Mouse (Mus musculus): ENCODE results near the gene Zzz3. TPM values are rescaled to one million over a fixed set of nuclear protein-coding genes. Genes with fewer than 3 reads are reported as not detected.

Gene Zzz3
- polyA plus RNA-seq, 1 experiment, result 13.3 TPM

DNA sequence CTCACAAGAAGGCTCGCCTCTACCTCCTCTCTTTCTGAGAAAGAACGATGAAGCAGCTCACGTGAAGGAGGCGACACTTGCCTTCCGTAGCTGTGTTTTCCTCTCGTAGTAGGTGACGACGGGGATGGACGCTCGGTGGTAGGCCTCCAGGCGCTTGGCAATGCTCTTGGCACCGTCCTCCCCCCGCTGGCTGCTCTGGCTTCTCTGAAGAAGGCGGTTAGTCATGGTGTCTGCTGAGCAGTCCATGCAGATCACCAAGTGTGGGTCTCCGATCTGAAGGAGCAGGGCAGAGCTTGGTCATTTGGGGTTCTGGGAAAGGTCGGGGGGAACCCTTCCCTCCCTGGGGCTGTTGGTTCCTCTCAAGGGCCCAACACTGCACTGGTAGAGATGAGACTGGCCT lies 77.4 kb downstream of the Zzz3 start:
- no peaks in the 10 kb centered on the region for H3K27me3 ChIP-seq (ENCODE audit: control insufficient read depth, insufficient read depth, low read length)
- 91% methylated on average over 16 of the region's 16 CpGs for WGBS
- no peak overlapping the region for H3K27ac ChIP-seq (ENCODE audit: insufficient read depth, low read depth, low read length)
- TF ChIP-seq POLR2A (IDR thresholded peaks at IDR 0.05; ENCODE audit: low read depth, low read length) (no peak), CTCF (IDR thresholded peaks at IDR 0.05; ENCODE audit: extremely low read depth, insufficient read length, insufficient replicate concordance, low read depth, low read length) (no peak)
- H3K4me1 ChIP-seq (ENCODE audit: control insufficient read depth, insufficient read depth, insufficient read length, low read length), result no peaks in the 10 kb centered on the region
- H3K36me3 ChIP-seq (ENCODE audit: control insufficient read depth, insufficient read depth, low read length), result no peaks in the 10 kb centered on the region
- no peak overlapping the region for H3K4me3 ChIP-seq (ENCODE audit: low read depth, low read length)

DNA sequence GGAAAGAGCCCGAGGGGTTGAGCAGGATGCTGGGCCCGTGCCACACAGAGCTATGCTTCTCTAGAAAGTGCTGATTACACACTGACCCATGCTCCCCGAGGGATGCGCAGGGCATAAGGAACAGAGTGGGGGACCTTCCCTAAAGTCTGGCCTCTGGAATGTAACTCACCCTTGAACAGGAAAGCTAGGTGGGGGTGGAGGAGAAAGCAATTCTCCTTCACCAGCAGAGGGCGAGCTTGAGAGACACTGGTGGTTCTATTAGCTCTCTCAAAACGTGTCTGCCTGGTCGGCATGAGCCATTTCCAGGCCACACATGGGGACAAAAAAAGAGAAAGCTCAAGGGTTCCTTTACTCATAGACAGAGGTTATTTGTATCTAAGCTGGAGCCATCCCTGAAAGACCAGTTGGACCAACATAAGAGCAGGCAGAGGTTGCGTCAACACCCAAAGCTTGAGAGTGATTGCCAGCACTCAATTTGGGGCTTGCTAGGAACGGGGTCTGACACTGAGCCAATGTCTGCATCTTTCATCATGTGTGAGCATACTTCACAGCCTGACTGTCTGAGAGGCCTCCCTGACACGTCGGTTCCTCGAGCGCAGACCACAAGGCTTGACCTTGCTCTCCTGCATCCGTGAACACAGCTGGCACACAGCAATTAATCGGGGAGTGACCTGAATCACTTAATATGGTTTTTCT lies 79.5 kb downstream of the Zzz3 start:
- no peaks in the 10 kb centered on the region for H3K36me3 ChIP-seq (ENCODE audit: control insufficient read depth, insufficient read depth, low read length)
- H3K27ac ChIP-seq (ENCODE audit: insufficient read depth, low read depth, low read length), result no peak overlapping the region
- 53% methylated on average over 15 of the region's 15 CpGs for WGBS
- no peak overlapping the region for H3K4me3 ChIP-seq (ENCODE audit: low read depth, low read length)
- TF ChIP-seq POLR2A (IDR thresholded peaks at IDR 0.05; ENCODE audit: low read depth, low read length) (no peak), CTCF (IDR thresholded peaks at IDR 0.05; ENCODE audit: extremely low read depth, insufficient read length, insufficient replicate concordance, low read depth, low read length) (peak; percentile 78; the same call in 1 of the 2 replicates)
- no peaks in the 10 kb centered on the region for H3K27me3 ChIP-seq (ENCODE audit: control insufficient read depth, insufficient read depth, low read length)
- peaks cover 4% of the 10 kb centered on the region; the same call in 1 of the 2 replicates for H3K4me1 ChIP-seq (ENCODE audit: control insufficient read depth, insufficient read depth, insufficient read length, low read length)

DNA sequence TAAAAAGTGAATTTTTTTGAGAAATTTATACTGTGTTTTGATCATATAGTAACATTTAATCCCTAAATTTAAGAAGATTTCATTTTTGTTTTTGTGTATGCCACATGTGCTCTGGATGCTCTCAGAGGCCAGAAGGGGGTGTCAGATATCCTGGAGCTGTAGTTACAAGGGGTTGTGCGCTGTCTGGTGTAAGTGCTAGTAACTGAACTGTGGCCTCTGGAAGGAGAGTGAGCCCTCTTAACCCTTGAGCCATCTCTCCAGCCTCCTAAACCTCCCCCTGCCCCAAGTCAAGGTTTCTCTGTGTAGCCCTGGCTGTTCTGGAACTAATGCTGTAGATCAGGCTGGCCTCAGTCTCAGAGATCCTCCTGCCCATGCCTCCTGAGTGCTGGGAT lies 80.0 kb downstream of the Zzz3 start:
- no peak for TF ChIP-seq CTCF (IDR thresholded peaks at IDR 0.05; ENCODE audit: extremely low read depth, insufficient read length, insufficient replicate concordance, low read depth, low read length)
- no peak for TF ChIP-seq POLR2A (IDR thresholded peaks at IDR 0.05; ENCODE audit: low read depth, low read length)
- H3K27ac ChIP-seq (ENCODE audit: insufficient read depth, low read depth, low read length), result no peak overlapping the region
- H3K36me3 ChIP-seq (ENCODE audit: control insufficient read depth, insufficient read depth, low read length), result no peaks in the 10 kb centered on the region
- peaks cover 4% of the 10 kb centered on the region; the same call in 1 of the 2 replicates for H3K4me1 ChIP-seq (ENCODE audit: control insufficient read depth, insufficient read depth, insufficient read length, low read length)
- no peaks in the 10 kb centered on the region for H3K27me3 ChIP-seq (ENCODE audit: control insufficient read depth, insufficient read depth, low read length)
- H3K4me3 ChIP-seq (ENCODE audit: low read depth, low read length), result no peak overlapping the region
- WGBS, result 90% methylated on average over 1 of the region's 1 CpGs

DNA sequence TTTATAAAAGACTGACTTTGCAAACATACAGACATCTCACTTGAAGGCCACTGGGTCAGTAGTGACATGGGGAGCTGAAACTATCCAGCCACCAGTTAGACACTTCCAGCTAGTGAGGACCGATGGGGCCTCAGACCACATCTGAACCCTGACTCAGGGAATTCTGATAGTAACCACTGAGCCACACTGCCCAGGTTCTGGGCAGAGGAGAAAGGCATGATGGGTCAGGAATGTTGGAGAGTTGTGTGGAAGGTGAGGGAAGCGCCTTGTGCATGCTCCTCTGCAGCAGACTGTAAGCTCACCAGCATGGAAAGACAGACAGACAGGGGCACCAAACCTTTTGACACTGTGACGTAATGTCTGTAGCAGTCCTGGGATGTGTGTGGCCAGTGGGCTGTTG lies 80.6 kb downstream of the Zzz3 start:
- 93% methylated on average over 3 of the region's 3 CpGs for WGBS
- Histone ChIP-seq H3K27ac (ENCODE audit: insufficient read depth, low read depth, low read length) (no peak overlapping the region), H3K4me1 (ENCODE audit: control insufficient read depth, insufficient read depth, insufficient read length, low read length) (peaks cover 4% of the 10 kb centered on the region; the same call in 1 of the 2 replicates), H3K36me3 (ENCODE audit: control insufficient read depth, insufficient read depth, low read length) (no peaks in the 10 kb centered on the region), H3K27me3 (ENCODE audit: control insufficient read depth, insufficient read depth, low read length) (no peaks in the 10 kb centered on the region), H3K4me3 (ENCODE audit: low read depth, low read length) (no peak overlapping the region)
- TF ChIP-seq POLR2A (IDR thresholded peaks at IDR 0.05; ENCODE audit: low read depth, low read length) (no peak), CTCF (IDR thresholded peaks at IDR 0.05; ENCODE audit: extremely low read depth, insufficient read length, insufficient replicate concordance, low read depth, low read length) (no peak)

DNA sequence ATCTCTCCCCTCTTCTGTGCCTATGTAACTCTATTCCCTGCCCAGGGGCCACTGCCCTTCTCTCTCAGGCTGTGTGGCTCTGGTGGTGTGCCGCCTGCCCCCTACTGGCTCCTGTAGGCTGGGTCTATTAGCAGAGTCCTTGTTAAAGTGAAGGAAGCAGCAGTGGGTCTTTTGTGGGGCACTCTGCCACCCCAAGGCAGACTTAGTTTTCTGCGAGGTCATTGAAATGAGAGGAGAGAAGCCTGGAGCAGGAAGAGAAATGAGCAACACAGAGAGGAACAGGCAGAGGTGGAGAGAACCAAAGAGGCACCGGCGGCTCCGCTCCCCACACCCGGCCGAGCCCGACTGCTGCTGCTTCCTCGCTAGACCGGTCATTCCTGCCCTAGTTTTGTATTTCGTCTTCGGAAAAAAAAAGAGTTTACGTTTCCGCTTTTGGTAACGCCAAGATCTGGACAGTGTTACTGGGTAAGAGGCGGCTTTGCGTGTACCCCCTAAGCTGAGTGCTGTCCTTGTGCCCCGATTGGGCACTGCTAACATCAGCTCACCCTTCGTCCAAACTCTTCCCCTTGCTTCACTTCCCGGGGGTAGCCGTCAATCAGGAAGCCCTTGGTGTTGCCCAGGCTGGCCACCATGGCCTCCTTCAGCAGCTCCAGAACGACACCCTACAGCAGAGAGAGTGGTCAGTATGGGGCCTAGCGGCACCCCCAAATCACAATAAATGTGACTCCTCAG lies 82.7 kb downstream of the Zzz3 start:
- WGBS, result 1% methylated on average over 23 of the region's 23 CpGs
- Histone ChIP-seq H3K4me1 (ENCODE audit: control insufficient read depth, insufficient read depth, insufficient read length, low read length) (peaks cover 4% of the 10 kb centered on the region; the same call in 1 of the 2 replicates), H3K27ac (ENCODE audit: insufficient read depth, low read depth, low read length) (peak overlapping the region; percentile 9; the same call in 1 of the 2 replicates), H3K4me3 (ENCODE audit: low read depth, low read length) (peak overlapping the region; percentile 62), H3K36me3 (ENCODE audit: control insufficient read depth, insufficient read depth, low read length) (no peaks in the 10 kb centered on the region), H3K27me3 (ENCODE audit: control insufficient read depth, insufficient read depth, low read length) (no peaks in the 10 kb centered on the region)
- TF ChIP-seq CTCF (IDR thresholded peaks at IDR 0.05; ENCODE audit: extremely low read depth, insufficient read length, insufficient replicate concordance, low read depth, low read length), result peak; percentile 69; the same call in 1 of the 2 replicates
- no peak for TF ChIP-seq POLR2A (IDR thresholded peaks at IDR 0.05; ENCODE audit: low read depth, low read length)

DNA sequence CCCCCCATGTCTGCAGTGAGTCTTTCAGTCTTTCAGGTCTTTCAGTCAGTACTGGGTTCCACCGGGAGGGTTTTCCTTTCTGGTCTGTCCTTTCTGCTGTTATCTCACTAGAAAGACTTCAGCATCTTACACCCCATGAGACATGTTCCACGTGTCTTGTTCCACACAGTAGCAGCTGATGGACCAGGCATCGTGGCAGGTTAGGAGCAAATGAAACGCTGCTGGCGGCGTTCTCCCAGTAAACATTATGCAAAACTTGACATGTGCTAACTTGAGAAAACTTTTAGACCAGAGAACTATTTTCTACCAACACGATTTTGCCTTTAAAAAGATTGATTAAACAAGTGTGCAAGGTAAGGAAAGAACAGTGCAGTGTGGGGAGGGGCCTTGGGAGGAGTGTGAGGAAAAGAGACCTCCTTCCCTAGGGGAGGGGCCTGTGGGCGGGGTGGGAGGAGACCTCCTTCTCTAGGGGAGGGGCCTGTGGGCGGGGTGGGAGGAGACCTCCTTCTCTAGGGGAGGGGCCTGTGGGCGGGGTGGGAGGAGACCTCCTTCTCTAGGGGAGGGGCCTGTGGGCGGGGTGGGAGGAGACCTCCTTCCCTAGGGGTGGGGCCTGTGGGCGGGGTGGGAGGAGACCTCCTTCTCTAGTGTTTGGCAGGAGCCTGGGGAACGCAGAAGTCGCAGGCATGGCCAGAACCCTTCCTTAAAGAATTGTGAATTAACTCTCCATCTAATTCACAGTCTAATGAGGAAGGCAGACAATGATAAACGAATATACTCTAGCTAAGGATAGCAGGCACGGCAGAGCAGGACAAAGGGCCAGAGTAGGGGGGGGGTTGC lies 83.5 kb downstream of the Zzz3 start:
- TF ChIP-seq CTCF (IDR thresholded peaks at IDR 0.05; ENCODE audit: extremely low read depth, insufficient read length, insufficient replicate concordance, low read depth, low read length) (no peak), POLR2A (IDR thresholded peaks at IDR 0.05; ENCODE audit: low read depth, low read length) (no peak)
- peaks cover 4% of the 10 kb centered on the region; the same call in 1 of the 2 replicates for H3K4me1 ChIP-seq (ENCODE audit: control insufficient read depth, insufficient read depth, insufficient read length, low read length)
- H3K36me3 ChIP-seq (ENCODE audit: control insufficient read depth, insufficient read depth, low read length), result no peaks in the 10 kb centered on the region
- H3K4me3 ChIP-seq (ENCODE audit: low read depth, low read length), result peak overlapping the region; percentile 62
- WGBS, result 3% methylated on average over 14 of the region's 16 CpGs
- 0 out of 2 replicates have a peak overlapping the region, but pooled peaks have one; percentile 9 for H3K27ac ChIP-seq (ENCODE audit: insufficient read depth, low read depth, low read length)
- no peaks in the 10 kb centered on the region for H3K27me3 ChIP-seq (ENCODE audit: control insufficient read depth, insufficient read depth, low read length)
